Mouse (Mus musculus): ENCODE data around the gene Irgc1.
"Not testable (repeated sequence)": the region's sequence is repeated elsewhere in the genome, so short reads cannot be mapped to it uniquely, and the experiment has no call there.

The Irgc1 gene

DNA sequence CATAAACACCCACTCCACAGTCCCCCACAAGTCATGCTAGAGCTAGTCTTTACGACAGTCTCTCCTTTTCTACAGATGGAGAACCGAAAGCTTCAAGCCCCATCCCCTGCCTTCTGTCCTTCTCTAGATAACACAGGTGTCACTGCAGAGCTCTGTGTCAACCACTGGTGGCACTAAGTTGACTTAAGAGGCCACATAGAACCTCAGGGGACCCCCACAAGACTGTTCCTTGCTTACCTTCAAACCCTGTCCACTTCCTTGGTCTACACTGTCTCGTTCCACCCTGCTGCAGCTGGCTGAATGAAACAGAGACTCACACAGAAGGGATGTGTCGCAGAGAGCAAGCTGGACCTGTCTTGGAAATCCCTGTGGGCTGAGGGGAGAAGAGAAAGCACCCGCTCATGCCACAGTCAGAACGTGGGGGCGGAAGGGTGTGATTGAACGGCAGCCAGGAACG is at the start of gene Irgc1:
Irgc1 (minus strand) TSS at position 443 of the 457 bp plus-strand sequence.
- DNase-seq: no peak

GRCm38 (mm10) chr7:24501492-24501891 is 49.4 kb upstream of the Irgc1 start:
- DNase-seq: peak; percentile 44

- peak; percentile 69 for DNase-seq
Measured at GRCm38 (mm10) chr7:24500929-24501328, 48.8 kb upstream of the Irgc1 start.

- no peak for DNase-seq
Measured at GRCm38 (mm10) chr7:24499856-24500577, 47.9 kb upstream of the Irgc1 start.

DNA sequence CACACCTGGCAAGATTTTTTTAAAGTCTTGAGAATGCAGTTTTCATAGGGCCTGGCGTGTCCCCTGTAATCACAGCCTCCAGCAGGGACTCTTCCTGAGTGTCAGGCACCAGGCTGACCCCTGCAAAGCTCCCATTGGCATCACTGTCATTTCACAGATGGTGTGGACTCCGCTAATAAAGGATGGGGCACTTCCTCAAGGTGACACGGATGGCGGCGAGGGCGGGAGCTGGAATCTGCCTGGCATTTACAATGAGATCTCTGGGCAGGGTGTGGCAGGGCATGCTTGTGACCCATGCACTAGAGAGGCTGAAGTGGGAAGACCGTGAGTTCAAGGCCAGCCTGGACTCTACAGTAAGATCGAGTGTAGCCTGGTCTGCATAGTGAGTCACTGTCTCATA is 36.2 kb upstream of the Irgc1 start:
- no peak for DNase-seq

DNA sequence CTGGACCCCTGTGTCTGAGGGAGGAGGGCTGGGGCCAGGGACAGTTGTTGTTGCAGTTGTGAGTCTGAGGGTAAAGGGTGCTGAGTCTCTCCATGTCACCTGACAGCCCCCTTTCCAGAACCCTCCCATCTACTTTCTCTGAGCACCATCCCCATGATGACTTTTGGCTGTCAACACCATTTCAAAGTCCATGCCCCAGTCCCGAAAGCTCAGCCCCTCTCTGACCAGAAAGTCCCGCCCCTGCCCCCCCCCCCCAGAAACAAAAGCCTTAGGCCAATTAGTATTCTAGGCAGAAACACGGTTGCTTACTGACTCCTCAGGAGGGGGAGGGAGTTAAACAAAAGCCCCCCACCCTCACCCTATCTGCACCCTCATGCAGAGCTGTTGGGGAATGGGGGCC is 35.3 kb upstream of the Irgc1 start:
- DNase-seq: no peak

DNA sequence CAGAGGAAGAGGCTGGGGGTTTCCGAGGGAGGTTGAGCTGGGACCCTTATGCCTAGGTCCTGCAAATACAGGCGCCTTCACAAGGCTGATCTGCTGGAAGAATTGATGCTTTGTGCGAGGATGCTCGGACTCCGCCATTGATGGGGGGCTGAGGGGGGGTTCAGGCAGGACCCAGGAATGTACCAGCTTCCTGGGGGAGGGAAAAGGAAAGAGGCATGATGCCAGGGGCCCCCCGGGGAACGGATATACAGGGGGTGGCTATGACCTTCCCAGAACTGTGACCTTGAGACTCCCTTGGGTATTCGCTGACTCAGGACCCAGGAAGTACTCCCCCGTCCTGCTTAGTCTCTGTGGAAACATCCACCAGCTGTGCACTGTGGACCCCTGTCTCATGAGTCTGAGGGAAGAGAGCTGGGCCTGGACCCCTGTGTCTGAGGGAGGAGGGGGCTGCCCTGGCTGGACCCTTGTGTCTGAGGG is 34.6 kb upstream of the Irgc1 start:
- no peak for DNase-seq

- no peak for DNase-seq
Measured at GRCm38 (mm10) chr7:24485481-24485880, 33.4 kb upstream of the Irgc1 start.

DNA sequence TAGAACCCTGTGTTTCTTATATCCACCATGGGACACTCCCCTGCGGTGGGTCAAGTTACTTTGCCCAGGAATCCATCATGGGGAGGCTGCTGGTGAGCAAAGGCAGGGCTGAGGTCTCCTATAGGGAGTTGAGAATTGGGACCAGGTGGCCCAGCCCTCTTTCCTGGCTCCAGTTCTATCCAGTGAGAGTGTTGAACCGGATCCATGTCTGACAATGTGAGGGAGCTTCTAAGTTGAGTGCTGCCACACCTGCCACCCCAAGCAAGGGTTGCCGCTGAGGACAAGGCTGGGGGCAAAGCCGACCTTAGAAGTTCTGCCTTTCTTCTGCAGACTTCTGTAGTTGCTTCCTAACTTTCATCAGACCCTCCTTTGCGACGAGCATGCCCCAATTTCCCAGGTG is 31.2 kb upstream of the Irgc1 start:
- not testable (repeated sequence) for DNase-seq

DNA sequence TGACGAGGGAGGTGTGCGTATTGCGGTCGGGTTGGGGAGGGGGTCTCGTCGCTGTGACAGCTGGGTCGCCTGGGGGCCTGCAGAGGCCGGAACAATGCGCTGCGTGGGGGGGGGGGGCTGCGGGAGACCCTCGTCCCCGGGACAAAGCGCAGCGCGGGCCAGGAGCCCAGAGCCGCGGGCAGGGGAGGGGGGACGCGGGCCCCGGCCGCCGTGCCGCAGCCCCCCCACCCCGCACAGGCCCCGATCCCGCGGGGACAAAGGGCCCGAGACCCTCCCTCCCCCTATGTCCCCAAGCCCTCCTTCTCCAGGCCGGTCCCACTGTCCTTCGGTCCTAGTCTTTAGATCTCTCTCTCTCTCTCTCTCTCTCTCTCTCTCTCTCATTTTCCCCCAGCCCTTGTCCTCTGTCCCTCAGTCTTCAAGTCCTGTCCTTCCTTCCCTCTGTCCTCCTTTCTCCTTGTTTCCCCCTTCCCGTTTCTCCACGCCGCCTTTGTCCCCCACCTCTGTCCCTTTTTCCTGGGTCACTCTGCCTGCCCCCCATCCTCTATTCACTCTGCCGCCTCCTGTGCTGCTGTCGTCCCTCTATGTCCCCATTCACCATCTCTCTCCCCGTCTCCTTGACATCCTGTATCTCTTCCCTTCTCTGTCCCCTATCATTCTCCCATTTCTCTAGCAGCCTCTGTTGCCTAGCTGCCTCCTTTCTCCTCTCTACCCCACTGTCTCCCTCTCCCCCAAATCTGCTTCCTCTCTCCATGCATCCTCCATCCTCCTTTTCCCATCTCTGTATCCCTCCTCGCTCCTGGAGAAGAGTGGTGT is 30.3 kb upstream of the Irgc1 start:
- DNase-seq: no peak

- peak; percentile 94 for DNase-seq
Measured at GRCm38 (mm10) chr7:24481474-24482207, 29.5 kb upstream of the Irgc1 start, which contains the start of gene Cadm4. Gene Cadm4 (plus strand): TSS chr7:24482023.

GRCm38 (mm10) chr7:24480986-24481473 is 28.9 kb upstream of the Irgc1 start:
- DNase-seq: no peak

- no peak for DNase-seq
Measured at GRCm38 (mm10) chr7:24480121-24480941, 28.2 kb upstream of the Irgc1 start.

GRCm38 (mm10) chr7:24479685-24480084 is 27.6 kb upstream of the Irgc1 start:
- DNase-seq: no peak

DNA sequence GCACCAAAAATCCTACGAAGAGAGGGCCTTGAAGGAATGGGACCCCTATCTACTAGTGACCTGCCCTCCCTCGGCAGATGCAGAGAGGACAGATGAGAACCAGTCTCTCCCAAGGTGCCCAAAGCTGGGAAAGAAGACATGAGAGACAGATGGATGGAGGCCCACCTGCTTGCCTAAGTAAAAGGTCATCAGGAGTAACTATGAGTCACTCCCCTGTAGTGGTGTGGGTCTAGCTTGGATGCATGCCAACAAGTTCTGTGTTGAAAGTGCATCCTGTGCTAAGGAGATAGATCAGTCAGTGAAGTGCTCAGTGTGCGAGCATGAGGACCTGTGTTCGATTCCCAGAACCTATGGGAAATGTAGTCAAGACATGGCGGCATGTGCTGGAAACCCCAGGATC is 26.8 kb upstream of the Irgc1 start:
- DNase-seq: no peak

GRCm38 (mm10) chr7:24476856-24477255 is 24.8 kb upstream of the Irgc1 start:
- DNase-seq: no peak

DNA sequence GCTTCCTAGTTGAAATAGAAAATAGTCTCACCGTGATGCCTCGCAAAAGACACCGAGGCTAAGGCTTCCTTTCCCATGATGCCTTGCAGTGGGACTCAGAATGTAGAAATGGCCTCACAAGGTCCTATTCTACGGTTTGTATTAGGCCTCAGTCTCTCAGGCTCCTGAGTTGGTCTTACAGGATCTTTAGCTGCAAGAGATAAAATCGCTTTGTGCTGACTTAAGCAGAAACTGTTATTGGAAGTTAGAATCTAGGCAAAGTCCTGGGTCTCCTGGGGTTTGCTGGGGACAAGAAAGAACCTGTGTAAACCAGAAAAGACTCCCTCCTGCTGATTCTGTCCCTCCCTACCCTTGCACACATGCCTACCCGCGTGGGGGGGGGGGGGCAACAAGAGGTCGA is 24.2 kb upstream of the Irgc1 start:
- DNase-seq: no peak

DNA sequence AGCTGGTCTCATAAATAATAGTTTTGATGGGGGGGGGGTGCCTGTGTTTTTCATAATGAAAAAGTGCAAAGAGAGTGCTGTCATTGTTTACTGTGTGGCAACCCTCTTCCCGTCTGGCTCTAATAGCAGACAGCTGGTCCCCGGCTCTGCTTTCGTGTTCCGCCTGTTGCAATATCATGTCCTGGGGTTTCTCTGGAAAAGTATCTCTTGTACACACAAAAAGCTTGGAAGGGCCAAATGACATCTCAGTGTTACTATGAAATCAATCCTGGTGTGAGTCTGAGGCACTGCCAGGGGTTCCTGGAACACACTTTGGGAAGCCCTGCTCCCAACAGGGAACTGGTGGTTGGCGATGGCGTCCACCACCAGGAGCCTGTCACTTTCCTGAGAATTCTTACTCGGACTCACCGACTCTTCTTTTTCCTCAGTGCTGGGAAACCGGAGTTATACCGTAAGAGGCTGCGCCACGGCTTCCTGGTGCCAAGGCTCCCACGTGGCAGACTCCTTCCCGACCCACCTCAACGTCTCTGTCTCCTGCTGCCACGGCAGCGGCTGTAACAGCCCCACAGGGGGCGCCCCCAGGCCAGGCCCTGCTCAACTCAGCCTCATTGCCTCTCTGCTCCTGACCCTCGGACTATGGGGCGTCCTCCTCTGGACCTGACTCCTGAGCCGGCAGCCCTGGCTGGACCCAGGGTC is 22.9 kb upstream of the Irgc1 start:
- DNase-seq: no peak

GRCm38 (mm10) chr7:24473913-24474529 is 21.9 kb upstream of the Irgc1 start:
- peak; percentile 57 for DNase-seq

- DNase-seq: peak; percentile 32
Measured at GRCm38 (mm10) chr7:24472937-24473336, 20.8 kb upstream of the Irgc1 start.

DNA sequence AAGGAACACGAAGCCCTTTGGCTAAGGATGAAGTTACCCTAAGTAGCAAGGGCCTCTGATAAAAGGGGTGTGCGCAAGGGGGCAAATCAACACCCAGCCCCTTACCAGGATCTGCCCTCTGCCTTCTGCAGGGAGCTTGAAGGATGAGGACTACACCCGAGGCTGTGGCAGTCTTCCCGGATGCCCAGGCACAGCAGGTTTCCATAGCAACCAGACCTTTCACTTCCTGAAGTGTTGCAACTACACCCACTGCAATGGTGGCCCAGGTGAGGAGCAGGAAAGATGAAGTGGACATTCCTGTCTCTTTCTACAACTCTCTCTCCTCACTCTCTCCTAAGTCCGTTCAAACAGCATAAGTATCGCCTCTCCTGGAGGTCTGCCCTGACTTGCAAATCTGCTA is 20.3 kb upstream of the Irgc1 start:
- DNase-seq: no peak

All from right cerebral cortex, postnatal 4 days (tissue).